Mouse (Mus musculus) heart, embryonic 14.5 days (tissue): Measurements from ENCODE around the gene Hoxc5. TPM values are rescaled to one million over a fixed set of nuclear protein-coding genes. Genes with fewer than 3 reads are reported as not detected.

ENCODE experiments used
- ATAC-seq: fragments of 200-750 bp; cut with Nextera tagmentation; 2 replicates; pipeline ENCODE4 v1.8.0; 2017; ENCODE audit warnings: low read depth, moderate TSS enrichment; ENCODE audit not compliant: insufficient number of reproducible peaks, insufficient read depth, low FRiP score
- H3K27ac ChIP-seq, 2 experiments: fragments of 200-500 bp in 1 of 2; fragments of 300-500 bp in 1 of 2; sonication (generic) in 1 of 2; replicated peaks in 1 of 2; 2 replicates each; pipeline ENCODE4 v1.5.1; 2012 to 2014; ENCODE audit warnings: low read depth in 2 of 2, low read length in 2 of 2, control low read depth in 1 of 2, mild to moderate bottlenecking in 1 of 2, mixed read lengths in 1 of 2; ENCODE audit not compliant: control insufficient read depth in 1 of 2, insufficient read depth in 1 of 2
- H3K27me3 ChIP-seq: fragments of 300-500 bp; sonication (generic); 2 replicates; pipeline ENCODE4 v1.6.1; 2014; ENCODE audit warnings: mild to moderate bottlenecking, low read length, control low read depth; ENCODE audit not compliant: control insufficient read depth, insufficient read depth
- H3K36me3 ChIP-seq: fragments of 300-500 bp; sonication (generic); 2 replicates; pipeline ENCODE4 v1.6.1; 2014; ENCODE audit warnings: mild to moderate bottlenecking, control low read depth, low read length, mixed read lengths; ENCODE audit not compliant: control insufficient read depth, insufficient read depth
- H3K4me1 ChIP-seq, 2 experiments: fragments of 200-500 bp in 1 of 2; fragments of 300-500 bp in 1 of 2; sonication (generic) in 1 of 2; 2 replicates each; pipeline ENCODE4 v1.6.1; 2012 to 2014; ENCODE audit warnings: low read length in 2 of 2, control low read depth in 1 of 2, mixed read lengths in 1 of 2; ENCODE audit not compliant: control insufficient read depth in 2 of 2, insufficient read depth in 2 of 2
- H3K4me2 ChIP-seq: fragments of 300-500 bp; sonication (generic); 2 replicates; pipeline ENCODE4 v1.6.1; 2014; ENCODE audit warnings: mild to moderate bottlenecking, low read length
- H3K4me3 ChIP-seq, 2 experiments: fragments of 200-500 bp in 1 of 2; fragments of 300-500 bp in 1 of 2; sonication (generic) in 1 of 2; 2 replicates each; pipeline ENCODE4 v1.5.1; 2012 to 2014; ENCODE audit warnings: low read length in 2 of 2, mild to moderate bottlenecking in 2 of 2, control low read depth in 1 of 2, low read depth in 1 of 2, moderate library complexity in 1 of 2; ENCODE audit not compliant: control insufficient read depth in 1 of 2, insufficient read depth in 1 of 2
- H3K9ac ChIP-seq: fragments of 300-500 bp; sonication (generic); 2 replicates; pipeline ENCODE4 v1.6.1; 2014; ENCODE audit warnings: mild to moderate bottlenecking, low read length
- H3K9me3 ChIP-seq: fragments of 300-500 bp; sonication (generic); 2 replicates; pipeline ENCODE4 v1.6.1; 2016; ENCODE audit warnings: low read length, control low read depth; ENCODE audit not compliant: control insufficient read depth
- WGBS: fragments of 180-500 bp; shearing (Covaris S2); extraction: QIAGEN DNeasy Blood & Tissue Kit; methylation state at CpG from one replicate; pipeline ENCODE4 v1.1.7; 2014; 5-methylcytosine and 5-hydroxymethylcytosine counted together
- polyA plus RNA-seq: library from polyadenylated mRNA; unstranded; fragments of >200 nt; fragmentation: Nextera tagmentation; extraction: Ambion mirVana; gene quantifications from 2 replicates; pipeline ENCODE4 v1.2.1, GENCODE M21; 2014

Hoxc5 gene
- polyA plus RNA-seq, 1 experiment from 2014 or later, result 0.07 TPM

DNA sequence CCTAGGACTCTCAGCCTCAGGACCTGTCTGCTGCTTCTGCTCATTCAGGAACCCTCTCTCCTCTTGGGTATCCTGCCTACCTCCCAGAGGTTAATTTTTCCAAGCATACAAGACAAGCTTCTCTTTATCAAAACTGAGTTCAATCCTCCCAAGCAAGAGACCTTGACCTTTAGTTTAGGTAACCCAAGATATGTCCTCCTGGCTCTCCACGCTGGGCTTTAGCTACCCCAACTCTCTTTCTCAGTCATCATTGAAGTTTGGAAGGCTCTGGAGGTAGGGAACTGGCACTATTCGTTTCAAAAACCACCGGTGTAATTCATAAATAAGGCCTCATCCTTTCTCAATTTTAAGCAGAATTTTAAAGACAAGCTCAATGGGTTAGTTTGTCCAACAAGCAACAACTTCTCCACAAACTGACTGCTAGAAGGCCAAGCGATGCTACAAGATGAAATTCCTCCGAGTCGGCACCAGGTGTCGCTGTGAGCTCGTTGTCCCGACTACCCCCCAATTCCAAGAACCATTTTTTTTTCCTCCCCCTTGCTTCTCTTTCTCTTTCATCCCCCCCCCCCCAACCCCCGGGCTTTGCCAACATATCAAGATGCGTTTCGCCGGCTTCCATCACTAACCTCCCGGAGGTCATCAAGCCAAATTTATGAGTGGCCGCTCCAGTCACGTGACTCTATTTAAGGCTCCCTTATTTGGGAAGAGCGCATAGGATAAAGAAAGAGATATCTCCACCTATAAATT, 46.2 kb downstream of the Hoxc5 start:
- Histone ChIP-seq H3K27ac (no peak overlapping the region), H3K9me3 (no peaks in the 10 kb centered on the region), H3K27me3 (peaks cover 98% of the 10 kb centered on the region), H3K4me1 (0 out of 4 replicates have a peak, but pooled peaks cover 0 to 4% of the 10 kb centered on the region in 2 experiments), H3K36me3 (no peaks in the 10 kb centered on the region), H3K4me3 (no peak overlapping the region), H3K4me2 (no peak overlapping the region), H3K9ac (no peak overlapping the region)
- WGBS, result 4% methylated on average over 17 of the region's 17 CpGs
- no peak for ATAC-seq

GRCm38 (mm10) chr15:103014166-103015008, 47.1 kb downstream of the Hoxc5 start:
- no peaks in the 10 kb centered on the region for H3K9me3 ChIP-seq
- H3K4me1 ChIP-seq, result 0 out of 4 replicates have a peak, but pooled peaks cover 0 to 4% of the 10 kb centered on the region in 2 experiments
- peaks cover 98% of the 10 kb centered on the region for H3K27me3 ChIP-seq
- H3K4me2 ChIP-seq, result peak overlapping the region; percentile 35
- H3K36me3 ChIP-seq, result no peaks in the 10 kb centered on the region
- H3K4me3 ChIP-seq, result peak overlapping the region in 1 of 2 experiments; percentile 24; a peak in 2 of 4 replicates
- no peak for ATAC-seq
- 1% methylated on average over 46 of the region's 57 CpGs for WGBS
- H3K27ac ChIP-seq, result no peak overlapping the region
- H3K9ac ChIP-seq, result no peak overlapping the region

DNA sequence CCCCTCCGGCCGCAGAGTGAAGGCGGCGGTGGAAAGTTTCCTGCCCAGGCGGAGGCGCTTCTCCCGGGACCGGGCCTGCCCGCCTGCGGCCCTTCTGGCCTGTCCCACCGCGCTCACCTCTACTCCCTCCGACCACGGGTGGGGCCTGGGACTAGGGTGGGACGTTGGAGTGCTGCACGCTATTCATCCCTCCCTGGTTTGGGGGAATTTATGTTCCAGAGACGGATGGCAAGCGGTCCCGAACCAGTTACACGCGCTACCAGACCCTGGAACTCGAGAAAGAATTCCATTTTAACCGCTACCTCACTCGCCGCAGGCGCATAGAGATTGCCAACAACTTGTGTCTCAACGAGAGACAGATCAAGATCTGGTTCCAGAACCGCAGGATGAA, 47.8 kb downstream of the Hoxc5 start:
- Histone ChIP-seq H3K4me2 (no peak overlapping the region), H3K27me3 (peaks cover 98% of the 10 kb centered on the region), H3K9me3 (no peaks in the 10 kb centered on the region), H3K27ac (no peak overlapping the region), H3K4me3 (no peak overlapping the region; a peak in 1 of 4 replicates), H3K9ac (no peak overlapping the region), H3K4me1 (0 out of 4 replicates have a peak, but pooled peaks cover 0 to 4% of the 10 kb centered on the region in 2 experiments), H3K36me3 (no peaks in the 10 kb centered on the region)
- 3% methylated on average over 22 of the region's 28 CpGs for WGBS
- no peak for ATAC-seq

DNA sequence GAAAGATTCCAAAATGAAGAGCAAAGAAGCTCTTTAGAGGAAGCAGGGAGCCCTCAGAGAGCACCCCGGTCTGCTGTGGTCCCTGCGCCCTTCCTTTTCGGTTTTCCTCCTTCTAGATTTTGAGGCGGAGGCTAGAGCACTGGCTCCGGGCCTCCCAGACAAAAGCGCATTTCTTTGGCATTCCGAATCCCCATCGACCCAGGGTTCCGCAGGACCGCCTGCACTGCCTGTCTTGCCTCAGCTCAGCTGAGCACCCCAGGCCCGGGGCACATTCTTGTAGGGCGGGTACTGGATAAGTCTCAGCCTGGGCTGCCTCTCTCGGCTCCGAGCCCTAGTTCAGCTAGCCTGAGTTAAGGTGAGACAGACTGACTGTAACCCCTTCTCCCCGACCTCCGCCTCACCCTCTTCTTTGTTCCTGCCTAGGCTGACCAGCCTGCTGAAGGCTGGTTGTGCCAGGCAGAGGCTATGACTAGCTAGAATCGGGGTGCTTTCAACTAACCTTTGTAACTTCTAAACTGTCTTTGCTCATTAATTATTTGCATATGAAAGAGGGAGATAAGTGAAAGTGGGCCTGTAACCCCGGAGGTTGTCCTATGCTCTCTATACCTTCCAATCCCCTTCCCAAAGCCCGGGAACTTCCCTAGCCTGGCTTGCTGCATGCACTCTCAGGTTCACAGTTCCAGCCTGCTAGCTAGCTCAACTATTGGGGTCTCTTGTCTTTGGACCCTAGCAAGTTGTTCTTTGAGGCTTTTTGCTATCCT, 48.3 kb downstream of the Hoxc5 start:
- no peak overlapping the region for H3K27ac ChIP-seq
- H3K4me3 ChIP-seq, result no peak overlapping the region
- no peak overlapping the region for H3K9ac ChIP-seq
- 0 out of 4 replicates have a peak, but pooled peaks cover 0 to 4% of the 10 kb centered on the region in 2 experiments for H3K4me1 ChIP-seq
- WGBS, result 1% methylated on average over 19 of the region's 19 CpGs
- no peak overlapping the region for H3K4me2 ChIP-seq
- peaks cover 98% of the 10 kb centered on the region for H3K27me3 ChIP-seq
- no peaks in the 10 kb centered on the region for H3K9me3 ChIP-seq
- H3K36me3 ChIP-seq, result no peaks in the 10 kb centered on the region
- ATAC-seq, result no peak

DNA sequence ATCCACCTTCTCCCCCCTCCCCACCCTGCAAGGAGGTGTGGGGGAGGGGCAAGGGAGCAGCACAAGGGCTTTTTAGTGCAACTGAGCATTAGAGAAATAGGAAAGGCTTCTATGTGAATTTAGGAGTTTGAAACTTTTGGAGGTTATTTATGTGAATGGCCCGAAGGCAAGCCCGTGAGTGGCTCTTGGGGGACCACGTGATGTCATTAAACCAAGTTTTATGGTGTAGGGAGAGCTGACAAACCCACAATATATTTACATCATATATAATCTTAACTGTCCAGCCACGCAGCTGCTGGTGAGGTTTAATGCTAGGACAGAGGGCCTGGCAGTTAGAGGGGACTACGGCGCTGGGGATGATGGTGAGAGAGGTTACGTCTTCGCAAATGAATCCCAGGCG, 51.4 kb downstream of the Hoxc5 start, which contains the start of gene Hoxc4:
Hoxc4 (plus strand) TSS at position 299 of the 400 bp plus-strand sequence.
- Histone ChIP-seq H3K9me3 (no peaks in the 10 kb centered on the region), H3K4me2 (no peak within 1 kb of the TSS), H3K27ac (no peak within 1 kb of the TSS), H3K4me1 (0 out of 4 replicates have a peak, but pooled peaks cover 0 to 4% of the 10 kb centered on the region in 2 experiments), H3K27me3 (peaks cover 100% of the 10 kb centered on the region), H3K4me3 (no peak within 1 kb of the TSS), H3K36me3 (no peaks in the 10 kb centered on the region), H3K9ac (no peak within 1 kb of the TSS)
- ATAC-seq, result no peak
- WGBS, result 10% methylated on average over 9 of the region's 9 CpGs

- WGBS, result 1% methylated on average over 8 of the region's 8 CpGs
- Histone ChIP-seq H3K9me3 (no peaks in the 10 kb centered on the region), H3K4me2 (no peak overlapping the region), H3K4me1 (no peaks in the 10 kb centered on the region), H3K9ac (no peak overlapping the region), H3K27me3 (peaks cover 100% of the 10 kb centered on the region), H3K27ac (no peak overlapping the region), H3K36me3 (no peaks in the 10 kb centered on the region), H3K4me3 (no peak overlapping the region)
- no peak for ATAC-seq
These were observed 53.7 kb downstream of the Hoxc5 start for GRCm38 (mm10) chr15:103020899-103021418.

- Histone ChIP-seq H3K36me3 (no peaks in the 10 kb centered on the region), H3K4me3 (no peak overlapping the region), H3K9me3 (no peaks in the 10 kb centered on the region), H3K27ac (no peak overlapping the region), H3K27me3 (peaks cover 100% of the 10 kb centered on the region), H3K4me2 (no peak overlapping the region), H3K9ac (no peak overlapping the region), H3K4me1 (no peaks in the 10 kb centered on the region)
- no peak for ATAC-seq
- 8% methylated on average over 8 of the region's 8 CpGs for WGBS
These were observed 54.3 kb downstream of the Hoxc5 start for GRCm38 (mm10) chr15:103021544-103021943.
